Mouse (Mus musculus) heart, postnatal 10 days (tissue): ENCODE data around the gene Plb1. TPM values are rescaled to one million over a fixed set of nuclear protein-coding genes. Genes with fewer than 3 reads are reported as not detected.

Experiments
- DNase-seq, 2 experiments: peaks; one replicate each; pipeline ENCODE4 v3.0.0; 2021
- intact Hi-C: fragments of 180-260 bp; cut with DNase I; formaldehyde crosslinking; loops from one replicate; pipeline ENCODE4 v1.15.1; 2025
- total RNA-seq, 2 experiments: library from RNA; stranded (reverse); gene quantifications; 2 replicates each; pipeline ENCODE4 v1.2.3; 2021

Plb1 gene
- total RNA-seq, 2 experiments from 2014 or later = 1.8 to 2.1 TPM

DNA sequence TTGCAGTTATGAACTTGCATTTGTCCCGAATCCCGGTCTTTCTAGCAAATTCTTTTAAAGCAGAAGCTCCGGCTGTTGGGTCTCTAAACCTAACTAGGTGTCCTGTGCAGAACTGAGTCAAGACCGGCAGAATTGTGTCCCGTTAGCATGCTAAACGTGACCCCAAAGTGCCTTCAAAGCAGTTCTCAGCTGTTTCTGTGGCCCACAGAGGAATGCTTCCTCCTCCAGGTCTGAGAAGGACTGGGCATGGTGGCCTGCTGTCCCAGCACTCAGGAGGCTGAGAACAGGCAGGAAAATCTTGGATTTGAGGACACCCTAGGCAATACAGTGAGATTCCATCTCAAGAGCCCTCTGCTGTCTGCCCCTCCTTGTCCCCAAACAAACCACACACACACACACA lies 183.0 kb downstream of the Plb1 start:
- DNase-seq = no peak
- intact Hi-C loops = loop anchor here (2.0 kb wide), 1 partner anchor 65 kb away; no protein-coding TSS in a partner anchor

Other genes with a start within 250 kb of the Plb1 start
- 10 to 100 TPM; 21.4 to 22.5 TPM for gene Fosl2, start 96.9 kb upstream of the Plb1 start, total RNA-seq
- 100 to 1,000 TPM; 446 to 490 TPM for gene Ppp1cb, start 226.1 kb downstream of the Plb1 start, total RNA-seq